Mouse (Mus musculus): ENCODE results near the gene Mpc1. TPM values are rescaled to one million over a fixed set of nuclear protein-coding genes. Genes with fewer than 3 reads are reported as not detected.

Mpc1 gene
- 132 and 149 TPM in 2 replicates for polyA plus RNA-seq (2012; rRNA removed)

GRCm38 (mm10) chr17:8282821-8283525 is at the start of gene Mpc1:
Gene Mpc1, plus strand, starts transcription at chr17:8282904.

GRCm38 (mm10) chr17:8235743-8236142 is 47.0 kb upstream of the Mpc1 start, which contains the start of gene Ccr6:
Gene Ccr6, plus strand, starts transcription at chr17:8236043.

DNA sequence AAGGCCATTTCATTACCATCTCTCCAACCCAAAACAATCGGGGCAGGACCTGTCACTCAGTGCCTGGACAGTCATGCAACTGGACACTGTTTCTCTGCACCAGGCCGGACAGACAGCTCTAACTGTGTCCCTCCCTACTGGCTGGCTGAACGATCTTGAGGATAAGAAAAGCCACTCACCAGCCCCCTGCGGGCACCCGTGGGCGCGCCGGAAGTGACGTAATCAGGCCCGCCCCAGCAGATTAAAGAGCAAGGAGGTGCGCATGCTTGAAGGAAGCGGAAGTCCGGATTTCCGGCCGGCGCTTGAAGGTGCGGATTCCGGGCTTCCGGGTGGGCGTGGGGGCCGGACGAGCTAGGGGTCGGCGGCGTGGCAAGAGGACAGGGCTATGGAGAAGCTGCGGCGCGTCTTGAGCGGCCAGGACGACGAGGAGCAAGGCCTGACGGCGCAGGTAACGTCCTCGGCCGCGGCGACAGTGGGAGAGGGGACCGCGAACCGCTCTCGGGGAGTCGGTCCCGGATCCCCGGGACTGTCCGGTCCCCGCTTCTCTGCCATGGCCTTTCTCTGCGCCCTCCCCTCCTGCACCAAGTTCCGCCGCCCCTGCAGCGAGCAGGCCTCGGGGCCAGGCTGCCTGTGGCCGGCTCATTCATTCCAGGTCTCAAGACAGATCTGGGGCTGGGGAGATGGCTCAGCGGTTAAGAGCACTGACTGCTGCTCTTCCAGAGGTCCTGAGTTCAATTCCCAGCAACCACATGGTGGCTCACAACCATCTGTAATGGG is 28.3 kb downstream of the Mpc1 start, which contains the start of gene Sft2d1:
TSS of gene Sft2d1 (plus strand) at position 265 of the 777 bp plus-strand sequence.

GRCm38 (mm10) chr17:8337159-8337558 is 54.5 kb downstream of the Mpc1 start, which contains the start of gene Prr18:
Gene Prr18, plus strand, starts transcription at chr17:8337459.

Other genes with a start within 250 kb of the Mpc1 start
- 0.17 and 0.59 TPM in 2 replicates for gene Gm49673, start 135.1 kb upstream of the Mpc1 start, polyA plus RNA-seq (2012; rRNA removed)
- gene Rnaset2a, start 134.8 kb upstream of the Mpc1 start, polyA plus RNA-seq (2012; rRNA removed), result 16.5 and 18.5 TPM in 2 replicates
- 15.2 and 15.8 TPM in 2 replicates for gene Fgfr1op, start 117.4 kb upstream of the Mpc1 start, polyA plus RNA-seq (2012; rRNA removed)
- 0.14 TPM in 1 of 2 replicates, not detected in the other for gene Ccr6, start 46.9 kb upstream of the Mpc1 start, polyA plus RNA-seq (2012; rRNA removed)
- gene Sft2d1, start 28.2 kb downstream of the Mpc1 start, polyA plus RNA-seq (2012; rRNA removed), result 163 and 174 TPM in 2 replicates
- 19.2 and 20.3 TPM in 2 replicates for gene Prr18, start 54.6 kb downstream of the Mpc1 start, polyA plus RNA-seq (2012; rRNA removed)
- 1.00 and 1.2 TPM in 2 replicates for gene T2, start 73.1 kb downstream of the Mpc1 start, polyA plus RNA-seq (2012; rRNA removed)
- gene T, start 151.5 kb downstream of the Mpc1 start, polyA plus RNA-seq (2012; rRNA removed), result 1.7 and 2.2 TPM in 2 replicates
- gene Pde10a, start 242.5 kb downstream of the Mpc1 start, polyA plus RNA-seq (2012; rRNA removed), result 21.7 and 25.7 TPM in 2 replicates